Comparison of ENCODE assay signal across 25 mouse cellular contexts in the genomic region with DNA sequence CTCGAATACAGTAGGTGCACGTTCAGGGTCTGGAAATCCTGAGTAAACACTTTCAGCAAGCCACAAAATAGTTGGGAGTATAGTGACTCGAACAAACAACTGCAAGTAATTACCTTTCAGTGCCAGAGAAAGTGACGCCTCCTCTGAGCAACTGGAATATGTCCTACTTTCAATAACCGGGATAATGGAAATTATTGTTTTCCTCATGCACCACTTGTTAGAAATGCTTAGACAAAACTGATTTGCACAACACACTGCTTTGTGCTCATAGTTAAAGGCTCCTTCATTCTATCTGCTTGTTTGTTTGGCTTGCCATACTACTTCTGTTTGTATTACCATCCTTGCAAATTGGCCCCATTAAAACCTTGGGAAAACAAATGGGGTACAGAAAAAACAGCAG. TPM values are rescaled to one million over a fixed set of nuclear protein-coding genes. Genes with fewer than 3 reads are reported as not detected.
"Had no signal": no experiment of that assay in that cellular context is flagged by ENCODE, and none has a peak within 500 bp of the region (broad histone marks: within the 10 kb centered on the region; RNA-seq: fewer than 3 reads in every experiment).

No protein-coding gene starts in this region.

- H3K27ac ChIP-seq: gastrocnemius, adult 2 months; heart, adult 2 months; hindbrain, embryonic 10.5 days; hindbrain, embryonic 12.5 days; hindbrain, embryonic 14.5 days; intestine, embryonic 15.5 days; limb, embryonic 10.5 days; limb, embryonic 12.5 days; liver, embryonic 13.5 days had no signal

- ATAC-seq: hindbrain, embryonic 16.5 days; inflammation-experienced regulatory T-cells, adult 6 months; intestine, embryonic 15.5 days; intestine, postnatal 0 days had no signal

- H3K9ac ChIP-seq: hindbrain, embryonic 12.5 days; hindbrain, embryonic 14.5 days; intestine, embryonic 15.5 days; limb, embryonic 12.5 days; liver, embryonic 13.5 days had no signal

- H3K4me2 ChIP-seq: heart, embryonic 11.5 days; hindbrain, embryonic 12.5 days; hindbrain, embryonic 14.5 days; intestine, embryonic 15.5 days; limb, embryonic 12.5 days; liver, embryonic 11.5 days; liver, embryonic 13.5 days had no signal

- H3K4me3 ChIP-seq: gastrocnemius, adult 2 months; heart, adult 2 months; hindbrain, embryonic 10.5 days; hindbrain, embryonic 12.5 days; intestine, embryonic 15.5 days; limb, embryonic 10.5 days; limb, embryonic 12.5 days; liver, embryonic 13.5 days had no signal

- H3K9me3 ChIP-seq: hindbrain, embryonic 10.5 days; hindbrain, embryonic 12.5 days; intestine, embryonic 15.5 days; limb, embryonic 10.5 days; limb, embryonic 12.5 days; liver, embryonic 13.5 days had no signal

- H3K36me3 ChIP-seq: hindbrain, embryonic 10.5 days; hindbrain, embryonic 12.5 days; intestine, embryonic 15.5 days; limb, embryonic 10.5 days; limb, embryonic 12.5 days; liver, embryonic 13.5 days had no signal

- H3K4me1 ChIP-seq: hindbrain, embryonic 12.5 days; intestine, embryonic 15.5 days; limb, embryonic 10.5 days; liver, embryonic 13.5 days had no signal

- DNase-seq: gastrocnemius, adult 2 months; gastrocnemius, postnatal 10 days; gastrocnemius, postnatal 25 days; heart, adult 2 months; heart, postnatal 10 days; heart, postnatal 4 days; kidney, adult 18-20 months; kidney, adult 8-10 months; kidney, postnatal 10 days; kidney, postnatal 25 days; kidney, postnatal 4 days; liver; liver, embryonic 13.5 days had no signal

- H3K27me3 ChIP-seq: hindbrain, embryonic 12.5 days; intestine, embryonic 15.5 days; limb, embryonic 12.5 days; liver, embryonic 13.5 days had no signal

RNA-seq across cellular contexts. Expression of gene Cobl, which starts 21.6 kb away (rescaled TPM):
- total RNA-seq: granulocyte monocyte progenitor cell, adult 5-6 weeks had no signal
